Comparison of ENCODE assay signal across 10 mouse cellular contexts in genomic region chr2:6728840-6729252, GRCm38 (mm10).
DNase-seq lines count a peak whose midpoint lies in the region; ATAC-seq lines count a peak whose summit lies in the region.
"Had no signal": no experiment of that assay in that cellular context is flagged by ENCODE, and none has a peak within 500 bp of the region (broad histone marks: within the 10 kb centered on the region; RNA-seq: fewer than 3 reads in every experiment).

No protein-coding gene starts in this region.

- no peak overlapping the region for H3K27ac ChIP-seq in heart, embryonic 11.5 days (ENCODE audit: low read depth, low read length)
- H3K27ac ChIP-seq in forebrain, embryonic 11.5 days (ENCODE audit: low read depth, low read length) = no peak overlapping the region
- peak overlapping the region; percentile 36; the same call in 1 of the 2 replicates for H3K27ac ChIP-seq in limb, embryonic 10.5 days

- H3K9me3 ChIP-seq in heart, embryonic 11.5 days (replicated peaks; ENCODE audit: control insufficient read depth, low read length) = no peaks in the 10 kb centered on the region
- H3K9me3 ChIP-seq in forebrain, embryonic 11.5 days (ENCODE audit: control insufficient read depth, low read length) = no peaks in the 10 kb centered on the region
- H3K9me3 ChIP-seq in limb, embryonic 10.5 days (replicated peaks) = no peaks in the 10 kb centered on the region

- no peak for DNase-seq in heart, adult 9 months (ENCODE audit: low spot score in 2 of 2)
- peak; percentile 16 for DNase-seq in adrenal gland, postnatal 25 days
- DNase-seq in forebrain, embryonic 11.5 days (ENCODE audit: low spot score) = no peak
- no peak for DNase-seq in limb, embryonic 10.5 days (ENCODE audit: low spot score)
- no peak for DNase-seq in MN1 (ENCODE audit: low spot score)
- DNase-seq in left cerebral cortex, adult 8-10 months (ENCODE audit: low spot score in 2 of 2) = no peak
- no peak for DNase-seq in spleen, postnatal 36 days (ENCODE audit: low spot score in 2 of 2)
- DNase-seq: kidney, postnatal 14 days had no signal

- no peak overlapping the region for H3K9ac ChIP-seq in heart, embryonic 11.5 days (ENCODE audit: low read depth, low read length)
- no peak overlapping the region for H3K9ac ChIP-seq in forebrain, embryonic 11.5 days (ENCODE audit: low read length)

- H3K4me3 ChIP-seq in heart, embryonic 11.5 days (ENCODE audit: low read depth, low read length) = no peak overlapping the region
- H3K4me3 ChIP-seq in forebrain, embryonic 11.5 days (ENCODE audit: low read depth, low read length) = no peak overlapping the region
- no peak overlapping the region for H3K4me3 ChIP-seq in limb, embryonic 10.5 days

- H3K4me2 ChIP-seq in heart, embryonic 11.5 days = no peak overlapping the region
- H3K4me2 ChIP-seq in forebrain, embryonic 11.5 days (ENCODE audit: low read depth, low read length, severe bottlenecking) = no peak overlapping the region

- H3K27me3 ChIP-seq in heart, embryonic 11.5 days (ENCODE audit: control insufficient read depth, insufficient read depth, low read length) = no peaks in the 10 kb centered on the region
- no peaks in the 10 kb centered on the region for H3K27me3 ChIP-seq in forebrain, embryonic 11.5 days (ENCODE audit: control insufficient read depth, insufficient read depth, low read length)
- H3K27me3 ChIP-seq in limb, embryonic 10.5 days (ENCODE audit: low read depth, poor library complexity, severe bottlenecking) = no peaks in the 10 kb centered on the region

- peak; percentile 63; the same call in 1 of the 2 replicates for ATAC-seq in heart, embryonic 11.5 days (replicated peaks; ENCODE audit: insufficient number of reproducible peaks, low FRiP score, low TSS enrichment)
- ATAC-seq in forebrain, embryonic 11.5 days (replicated peaks; ENCODE audit: low FRiP score) = 0 out of 2 replicates have a peak, but pooled peaks have one; percentile 26
- ATAC-seq: CD4-positive, CD25-positive, alpha-beta regulatory T cell, adult 4 months had no signal

- peaks cover 9% of the 10 kb centered on the region for H3K4me1 ChIP-seq in heart, embryonic 11.5 days (ENCODE audit: control insufficient read depth, insufficient read depth, low read length)
- H3K4me1 ChIP-seq in forebrain, embryonic 11.5 days (replicated peaks; ENCODE audit: control insufficient read depth, insufficient read depth, low read length) = no peaks in the 10 kb centered on the region
- H3K4me1 ChIP-seq in limb, embryonic 10.5 days = no peaks in the 10 kb centered on the region

- WGBS in heart, embryonic 11.5 days (ENCODE audit: insufficient replicate concordance) = 80% methylated on average over 2 of the region's 2 CpGs
- 85% methylated on average over 2 of the region's 2 CpGs for WGBS in forebrain, embryonic 11.5 days
- 84% methylated on average over 2 of the region's 2 CpGs for WGBS in limb, embryonic 10.5 days

- no peaks in the 10 kb centered on the region for H3K36me3 ChIP-seq in heart, embryonic 11.5 days (ENCODE audit: control insufficient read depth, insufficient read depth, low read length)
- no peaks in the 10 kb centered on the region; the same call in 1 of the 2 replicates for H3K36me3 ChIP-seq in forebrain, embryonic 11.5 days (ENCODE audit: control insufficient read depth, insufficient read depth, low read length)
- H3K36me3 ChIP-seq in limb, embryonic 10.5 days = no peaks in the 10 kb centered on the region
